18 mouse cellular contexts compared by ENCODE assay signal in the genomic region with DNA sequence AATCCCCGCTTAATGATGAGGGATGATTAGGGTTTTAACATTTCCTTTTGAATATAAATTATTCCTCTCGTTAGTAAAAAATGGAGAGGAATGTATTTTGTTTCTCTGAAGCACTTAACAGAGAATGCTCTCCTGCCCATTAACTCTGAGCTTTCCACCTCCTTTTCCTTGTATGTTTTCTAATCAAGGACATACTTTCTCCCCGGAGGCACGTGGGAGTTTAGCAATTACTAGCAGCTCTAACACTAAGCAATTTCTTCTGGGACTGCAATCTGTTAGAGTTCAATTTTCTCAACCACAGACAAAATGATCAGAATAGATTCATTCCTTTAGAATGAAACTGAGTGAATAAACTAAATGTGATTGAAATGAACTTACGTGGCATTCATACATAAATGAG.
DNase-seq lines count a peak whose midpoint lies in the region; ATAC-seq lines count a peak whose summit lies in the region.
"Had no signal": no experiment of that assay in that cellular context is flagged by ENCODE, and none has a peak within 500 bp of the region (broad histone marks: within the 10 kb centered on the region; RNA-seq: fewer than 3 reads in every experiment).

No protein-coding gene starts in this region.

- no peak overlapping the region for H3K4me2 ChIP-seq in embryonic facial prominence, embryonic 11.5 days (ENCODE audit: low read depth, low read length)
- no peak overlapping the region for H3K4me2 ChIP-seq in hindbrain, embryonic 14.5 days (replicated peaks)
- H3K4me2 ChIP-seq in midbrain, embryonic 15.5 days = no peak overlapping the region
- H3K4me2 ChIP-seq: liver, embryonic 13.5 days; lung, embryonic 15.5 days; stomach, embryonic 15.5 days had no signal

- no peak overlapping the region for H3K27ac ChIP-seq in embryonic facial prominence, embryonic 11.5 days (replicated peaks; ENCODE audit: low read depth, low read length)
- H3K27ac ChIP-seq in embryonic facial prominence, embryonic 10.5 days (replicated peaks) = no peak overlapping the region
- H3K27ac ChIP-seq in hindbrain, embryonic 14.5 days = no peak overlapping the region
- H3K27ac ChIP-seq in midbrain, embryonic 15.5 days = no peak overlapping the region
- H3K27ac ChIP-seq: limb, embryonic 10.5 days; liver, embryonic 13.5 days; lung, embryonic 15.5 days; stomach, embryonic 15.5 days had no signal

- 67% methylated on average over 5 of the region's 5 CpGs for WGBS in embryonic facial prominence, embryonic 11.5 days
- WGBS in embryonic facial prominence, embryonic 10.5 days = 66% methylated on average over 5 of the region's 5 CpGs
- 58% methylated on average over 5 of the region's 5 CpGs for WGBS in hindbrain, embryonic 14.5 days
- WGBS in midbrain, embryonic 15.5 days = 52% methylated on average over 5 of the region's 5 CpGs

- no peak overlapping the region for H3K4me3 ChIP-seq in embryonic facial prominence, embryonic 11.5 days (ENCODE audit: low read depth, low read length)
- no peak overlapping the region for H3K4me3 ChIP-seq in embryonic facial prominence, embryonic 10.5 days
- H3K4me3 ChIP-seq in hindbrain, embryonic 14.5 days (replicated peaks; ENCODE audit: low read length) = no peak overlapping the region
- no peak overlapping the region for H3K4me3 ChIP-seq in midbrain, embryonic 15.5 days
- H3K4me3 ChIP-seq: limb, embryonic 10.5 days; liver, embryonic 13.5 days; lung, embryonic 15.5 days; stomach, embryonic 15.5 days had no signal

- H3K36me3 ChIP-seq in embryonic facial prominence, embryonic 11.5 days (replicated peaks; ENCODE audit: control insufficient read depth, insufficient read depth, low read depth, low read length) = no peaks in the 10 kb centered on the region
- H3K36me3 ChIP-seq in embryonic facial prominence, embryonic 10.5 days (replicated peaks) = no peaks in the 10 kb centered on the region
- no peaks in the 10 kb centered on the region for H3K36me3 ChIP-seq in hindbrain, embryonic 14.5 days (replicated peaks; ENCODE audit: control insufficient read depth, insufficient read depth)
- H3K36me3 ChIP-seq in midbrain, embryonic 15.5 days (replicated peaks) = no peaks in the 10 kb centered on the region
- H3K36me3 ChIP-seq: limb, embryonic 10.5 days; liver, embryonic 13.5 days; lung, embryonic 15.5 days; stomach, embryonic 15.5 days had no signal

- DNase-seq in embryonic facial prominence, embryonic 11.5 days (ENCODE audit: low spot score) = peak; percentile 4
- DNase-seq in embryonic facial prominence, embryonic 10.5 days (ENCODE audit: low spot score) = no peak
- DNase-seq in layer of hippocampus, adult 18-20 months (ENCODE audit: low spot score in 2 of 2) = peak; percentile 2 to 35
- no peak for DNase-seq in layer of hippocampus, adult 9-10 months (ENCODE audit: low spot score)
- DNase-seq in hindbrain, embryonic 14.5 days (ENCODE audit: low spot score) = no peak
- no peak for DNase-seq in ovary, postnatal 14 days (ENCODE audit: low spot score)
- DNase-seq: gastrocnemius, postnatal 36 days; heart, postnatal 10 days; kidney, adult 8-10 months; kidney, postnatal 25 days; liver, embryonic 13.5 days; right cerebral cortex, postnatal 14 days had no signal

- no peak overlapping the region for H3K9ac ChIP-seq in embryonic facial prominence, embryonic 11.5 days (replicated peaks; ENCODE audit: low read length)
- H3K9ac ChIP-seq in hindbrain, embryonic 14.5 days = no peak overlapping the region
- no peak overlapping the region for H3K9ac ChIP-seq in midbrain, embryonic 15.5 days
- H3K9ac ChIP-seq: liver, embryonic 13.5 days; lung, embryonic 15.5 days; stomach, embryonic 15.5 days had no signal

- no peaks in the 10 kb centered on the region for H3K27me3 ChIP-seq in embryonic facial prominence, embryonic 11.5 days (ENCODE audit: control insufficient read depth, insufficient read depth, low read length)
- H3K27me3 ChIP-seq in embryonic facial prominence, embryonic 10.5 days (replicated peaks; ENCODE audit: low read depth, poor library complexity, severe bottlenecking) = no peaks in the 10 kb centered on the region
- no peaks in the 10 kb centered on the region for H3K27me3 ChIP-seq in hindbrain, embryonic 14.5 days (ENCODE audit: control insufficient read depth, insufficient read depth, low read length)
- H3K27me3 ChIP-seq in midbrain, embryonic 15.5 days (replicated peaks) = no peaks in the 10 kb centered on the region
- H3K27me3 ChIP-seq: liver, embryonic 13.5 days; lung, embryonic 15.5 days; stomach, embryonic 15.5 days had no signal

- no peaks in the 10 kb centered on the region for H3K9me3 ChIP-seq in embryonic facial prominence, embryonic 11.5 days (replicated peaks; ENCODE audit: control insufficient read depth, low read length)
- H3K9me3 ChIP-seq in embryonic facial prominence, embryonic 10.5 days = no peaks in the 10 kb centered on the region
- no peaks in the 10 kb centered on the region for H3K9me3 ChIP-seq in hindbrain, embryonic 14.5 days (ENCODE audit: control insufficient read depth, low read length)
- no peaks in the 10 kb centered on the region for H3K9me3 ChIP-seq in midbrain, embryonic 15.5 days
- H3K9me3 ChIP-seq: limb, embryonic 10.5 days; liver, embryonic 13.5 days; lung, embryonic 15.5 days; stomach, embryonic 15.5 days had no signal

- no peak for ATAC-seq in embryonic facial prominence, embryonic 11.5 days (replicated peaks; ENCODE audit: insufficient number of reproducible peaks, low FRiP score, low TSS enrichment, low read depth)
- peak; percentile 70; the same call in 1 of the 2 replicates for ATAC-seq in hindbrain, embryonic 14.5 days (ENCODE audit: low FRiP score)
- ATAC-seq in midbrain, embryonic 15.5 days (replicated peaks) = peak; percentile 72; the same call in 1 of the 2 replicates
- no peak for ATAC-seq in activated CD4-positive, CD25-positive, alpha-beta regulatory T cell, adult 4 months
- ATAC-seq: inflammation-experienced regulatory T-cells, adult 6 months had no signal

- no peaks in the 10 kb centered on the region for H3K4me1 ChIP-seq in embryonic facial prominence, embryonic 11.5 days (ENCODE audit: control insufficient read depth, insufficient read depth, low read length)
- H3K4me1 ChIP-seq in embryonic facial prominence, embryonic 10.5 days = no peaks in the 10 kb centered on the region
- no peaks in the 10 kb centered on the region for H3K4me1 ChIP-seq in hindbrain, embryonic 14.5 days (replicated peaks; ENCODE audit: control insufficient read depth, insufficient read depth, low read length)
- H3K4me1 ChIP-seq in midbrain, embryonic 15.5 days = no peaks in the 10 kb centered on the region; the same call in 1 of the 2 replicates
- H3K4me1 ChIP-seq: limb, embryonic 10.5 days; liver, embryonic 13.5 days; lung, embryonic 15.5 days; stomach, embryonic 15.5 days had no signal

Comparison
In these comparisons a context has a peak if more than half of its experiments do, and no peak if none do; other contexts are left out.
1. DNase-seq: peak in embryonic facial prominence, embryonic 11.5 days (single experiment) and layer of hippocampus, adult 18-20 months (2 of 2); none in embryonic facial prominence, embryonic 10.5 days (single experiment), layer of hippocampus, adult 9-10 months (single experiment), hindbrain, embryonic 14.5 days (single experiment) and ovary, postnatal 14 days (single experiment).
2. ATAC-seq: peak in hindbrain, embryonic 14.5 days (single experiment) and midbrain, embryonic 15.5 days (single experiment); none in embryonic facial prominence, embryonic 11.5 days (single experiment) and activated CD4-positive, CD25-positive, alpha-beta regulatory T cell, adult 4 months (single experiment).